Mouse (Mus musculus) liver, embryonic 12.5 days (tissue): ENCODE measurements around the gene Eif5b. TPM values are rescaled to one million over a fixed set of nuclear protein-coding genes. Genes with fewer than 3 reads are reported as not detected.
"Not testable (repeated sequence)": the region's sequence is repeated elsewhere in the genome, so short reads cannot be mapped to it uniquely, and the experiment has no call there.

ENCODE experiments used
- ATAC-seq: fragments of 200-750 bp; cut with Nextera tagmentation; 2 replicates; pipeline ENCODE4 v1.8.0; 2017; ENCODE audit warnings: moderate number of reproducible peaks, mild to moderate bottlenecking, moderate library complexity
- H3K27ac ChIP-seq: fragments of 300-500 bp; sonication (generic); 2 replicates; pipeline ENCODE4 v1.5.1; 2016; ENCODE audit warnings: mild to moderate bottlenecking
- H3K27me3 ChIP-seq: fragments of 300-500 bp; sonication (generic); replicated peaks from 2 replicates; pipeline ENCODE4 v1.6.1; 2016; ENCODE audit warnings: mild to moderate bottlenecking, moderate library complexity
- H3K36me3 ChIP-seq: fragments of 300-500 bp; sonication (generic); 2 replicates; pipeline ENCODE4 v1.6.1; 2016; ENCODE audit warnings: mild to moderate bottlenecking, moderate library complexity
- H3K4me1 ChIP-seq: fragments of 300-500 bp; sonication (generic); 2 replicates; pipeline ENCODE4 v1.6.1; 2016
- H3K4me2 ChIP-seq: fragments of 300-500 bp; sonication (generic); 2 replicates; pipeline ENCODE4 v1.6.1; 2016; ENCODE audit warnings: mild to moderate bottlenecking, moderate library complexity
- H3K4me3 ChIP-seq: fragments of 300-500 bp; sonication (generic); 2 replicates; pipeline ENCODE4 v1.5.1; 2016; ENCODE audit warnings: mild to moderate bottlenecking, moderate library complexity
- H3K9ac ChIP-seq: fragments of 300-500 bp; sonication (generic); 2 replicates; pipeline ENCODE4 v1.6.1; 2016; ENCODE audit warnings: mild to moderate bottlenecking, moderate library complexity
- H3K9me3 ChIP-seq: fragments of 300-500 bp; sonication (generic); replicated peaks from 2 replicates; pipeline ENCODE4 v1.6.1; 2016; ENCODE audit warnings: mild to moderate bottlenecking, moderate library complexity
- WGBS: fragments of 180-500 bp; shearing (Covaris S2); methylation state at CpG from one replicate; pipeline ENCODE4 v1.1.7; 2016; ENCODE audit not compliant: insufficient replicate concordance; 5-methylcytosine and 5-hydroxymethylcytosine counted together
- polyA plus RNA-seq: library from polyadenylated mRNA; unstranded; fragments of >200 nt; fragmentation: Nextera tagmentation; extraction: Ambion mirVana; gene quantifications from 2 replicates; pipeline ENCODE4 v1.2.1, GENCODE M21; 2016

Eif5b gene
- polyA plus RNA-seq, 1 experiment from 2014 or later: 28.5 TPM

- not testable (repeated sequence) for H3K27me3 ChIP-seq, H3K9me3 ChIP-seq, ATAC-seq, H3K4me3 ChIP-seq, H3K4me2 ChIP-seq, H3K4me1 ChIP-seq, H3K27ac ChIP-seq, H3K9ac ChIP-seq
- H3K36me3 ChIP-seq: peaks cover 82% of the 10 kb centered on the region
- 87% methylated on average over 2 of the region's 2 CpGs for WGBS
Observed at GRCm38 (mm10) chr1:38062156-38062555, 64.3 kb downstream of the Eif5b start.

- Histone ChIP-seq H3K9ac (no peak overlapping the region), H3K27ac (no peak overlapping the region), H3K4me1 (no peaks in the 10 kb centered on the region), H3K27me3 (no peaks in the 10 kb centered on the region), H3K36me3 (peaks cover 82% of the 10 kb centered on the region), H3K4me2 (no peak overlapping the region), H3K9me3 (no peaks in the 10 kb centered on the region), H3K4me3 (no peak overlapping the region)
- no peak for ATAC-seq
- WGBS: 92% methylated on average over 10 of the region's 10 CpGs
Observed at GRCm38 (mm10) chr1:38067276-38067675, 69.5 kb downstream of the Eif5b start.

GRCm38 (mm10) chr1:38071326-38071725 is 73.5 kb downstream of the Eif5b start:
- Histone ChIP-seq H3K36me3 (peaks cover 83% of the 10 kb centered on the region), H3K4me2 (no peak overlapping the region)
- WGBS: 69% methylated on average over 8 of the region's 8 CpGs

GRCm38 (mm10) chr1:38081316-38081715 is 83.5 kb downstream of the Eif5b start:
- no peaks in the 10 kb centered on the region for H3K27me3 ChIP-seq
- ATAC-seq: no peak
- 67% methylated on average over 8 of the region's 8 CpGs for WGBS
- H3K9me3 ChIP-seq: no peaks in the 10 kb centered on the region
- peaks cover 69% of the 10 kb centered on the region for H3K36me3 ChIP-seq
- H3K4me3 ChIP-seq: no peak overlapping the region
- H3K27ac ChIP-seq: no peak overlapping the region
- no peak overlapping the region for H3K9ac ChIP-seq
- no peak overlapping the region for H3K4me2 ChIP-seq
- no peaks in the 10 kb centered on the region for H3K4me1 ChIP-seq

More at GRCm38 (mm10) chr1:38071326-38071725, 73.5 kb downstream of the Eif5b start:
- no peaks in the 10 kb centered on the region for H3K4me1 ChIP-seq
- no peak overlapping the region for H3K27ac ChIP-seq
- ATAC-seq: peak; percentile 62
- H3K9ac ChIP-seq: no peak overlapping the region
- H3K9me3 ChIP-seq: no peaks in the 10 kb centered on the region
- H3K4me3 ChIP-seq: no peak overlapping the region
- no peaks in the 10 kb centered on the region for H3K27me3 ChIP-seq

DNA sequence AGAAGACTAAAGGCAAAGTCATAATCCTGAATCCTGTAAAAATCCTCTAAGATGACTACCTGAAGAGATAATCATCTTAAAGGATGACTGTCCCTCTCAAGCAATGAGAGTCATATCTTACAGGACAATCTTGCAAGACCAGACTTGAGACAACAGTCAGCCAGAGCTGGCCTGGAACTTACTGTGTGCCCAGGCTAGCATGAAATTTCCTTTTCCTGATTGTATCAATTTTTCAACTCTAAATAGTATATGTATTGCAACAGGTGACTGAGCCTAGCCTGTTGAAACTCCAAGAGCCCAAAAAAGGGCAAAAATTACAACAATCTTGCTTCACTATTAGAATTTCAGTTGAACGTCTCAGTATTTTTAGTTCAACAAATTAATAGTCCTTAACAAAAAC is 105.4 kb downstream of the Eif5b start:
- Histone ChIP-seq H3K4me3 (no peak overlapping the region), H3K27me3 (no peaks in the 10 kb centered on the region), H3K36me3 (peaks cover 63% of the 10 kb centered on the region), H3K9me3 (no peaks in the 10 kb centered on the region), H3K4me2 (no peak overlapping the region), H3K9ac (no peak overlapping the region), H3K27ac (no peak overlapping the region), H3K4me1 (peaks cover 14% of the 10 kb centered on the region)
- WGBS: 82% methylated on average over 1 of the region's 1 CpGs
- ATAC-seq: no peak

DNA sequence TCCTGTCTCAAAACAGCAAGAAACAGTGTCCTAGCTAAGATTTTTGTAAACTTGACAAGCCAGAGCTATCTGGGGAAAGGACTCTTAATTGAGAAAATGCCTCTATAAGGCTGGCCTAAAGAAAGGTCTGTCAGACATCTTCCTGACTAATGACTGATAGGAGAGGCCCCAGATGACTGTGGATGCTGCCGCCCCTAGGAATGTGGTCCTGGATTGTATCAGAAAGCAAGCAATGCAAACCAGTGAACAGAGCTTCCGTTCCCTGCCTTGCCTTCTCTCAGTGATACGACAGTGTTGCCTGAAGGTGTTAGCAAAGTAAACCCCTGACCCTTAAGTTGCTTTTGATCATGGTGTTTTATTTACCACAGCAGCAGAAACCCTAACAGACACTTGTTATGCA is 106.0 kb downstream of the Eif5b start:
- Histone ChIP-seq H3K27ac (no peak overlapping the region), H3K9ac (no peak overlapping the region), H3K4me2 (no peak overlapping the region), H3K4me3 (no peak overlapping the region), H3K4me1 (peaks cover 14% of the 10 kb centered on the region), H3K36me3 (peaks cover 57% of the 10 kb centered on the region), H3K9me3 (no peaks in the 10 kb centered on the region), H3K27me3 (no peaks in the 10 kb centered on the region)
- no peak for ATAC-seq
- WGBS: 71% methylated on average over 3 of the region's 3 CpGs

Other genes starting within 250 kb of the Eif5b start
- gene Tsga10, start 131.6 kb upstream of the Eif5b start, polyA plus RNA-seq: 2.2 and 2.3 TPM in 2 replicates
- gene Lipt1, start 126.3 kb upstream of the Eif5b start, polyA plus RNA-seq: 6.8 and 8.0 TPM in 2 replicates
- gene Mitd1, start 107.6 kb upstream of the Eif5b start, polyA plus RNA-seq: 18.7 and 22.3 TPM in 2 replicates
- 216 and 221 TPM in 2 replicates for gene Mrpl30, start 107.5 kb upstream of the Eif5b start, polyA plus RNA-seq
- gene Lyg2, start 81.5 kb upstream of the Eif5b start, polyA plus RNA-seq: not detected in 2 replicates
- gene Lyg1, start 40.3 kb upstream of the Eif5b start, polyA plus RNA-seq: not detected in 2 replicates
- gene Txndc9, start 117 bp upstream of the Eif5b start, polyA plus RNA-seq: 82.7 and 86.3 TPM in 2 replicates
- 28.1 and 28.4 TPM in 2 replicates for gene Rev1, start 131.8 kb downstream of the Eif5b start, polyA plus RNA-seq